Mouse (Mus musculus) thymus, adult 2 months (tissue): Measurements from ENCODE around the gene Rtn4r. TPM values are rescaled to one million over a fixed set of nuclear protein-coding genes. Genes with fewer than 3 reads are reported as not detected.
A peak's percentile ranks its signal among the peaks of the same experiment; 100 is the strongest.

ENCODE experiments used
- DNase-seq: peaks from one replicate; pipeline ENCODE4 v3.0.0; 2021
- H3K27ac ChIP-seq: fragments of 200-500 bp; 2 replicates; pipeline ENCODE4 v1.5.1; 2012; ENCODE audit warnings: low read length, control low read depth; ENCODE audit not compliant: control insufficient read depth, insufficient read depth
- H3K27me3 ChIP-seq: fragments of 200-500 bp; 2 replicates; pipeline ENCODE4 v1.6.1; 2012; ENCODE audit warnings: mild to moderate bottlenecking, low read length, moderate library complexity, mixed read lengths; ENCODE audit not compliant: control insufficient read depth, insufficient read depth
- H3K36me3 ChIP-seq: fragments of 200-500 bp; 2 replicates; pipeline ENCODE4 v1.6.1; 2012; ENCODE audit warnings: mild to moderate bottlenecking, low read length, moderate library complexity; ENCODE audit not compliant: control insufficient read depth, insufficient read depth
- H3K4me1 ChIP-seq: fragments of 200-500 bp; replicated peaks from 2 replicates; pipeline ENCODE4 v1.6.1; 2012; ENCODE audit warnings: low read length; ENCODE audit not compliant: control insufficient read depth, insufficient read depth
- H3K4me3 ChIP-seq: fragments of 200-500 bp; 2 replicates; pipeline ENCODE4 v1.5.1; 2012; ENCODE audit warnings: mild to moderate bottlenecking, low read length, control low read depth, moderate library complexity; ENCODE audit not compliant: control insufficient read depth, insufficient read depth
- CTCF ChIP-seq: fragments of 200-500 bp; IDR thresholded peaks from 2 replicates; pipeline ENCODE4 v1.5.1; 2012; ENCODE audit warnings: mild to moderate bottlenecking, control low read depth, low read length, moderate library complexity, borderline replicate concordance; ENCODE audit not compliant: control insufficient read depth, poor library complexity, insufficient read depth; ENCODE audit errors: extremely low read depth
- POLR2A ChIP-seq: fragments of 200-500 bp; IDR thresholded peaks from 2 replicates; pipeline ENCODE4 v1.6.1; 2012; ENCODE audit warnings: mild to moderate bottlenecking, low read length, control low read depth, moderate library complexity; ENCODE audit not compliant: control insufficient read depth, poor library complexity, insufficient read depth; ENCODE audit errors: extremely low read depth
- WGBS: fragments of 180-500 bp; shearing (Covaris S2); methylation state at CpG from one replicate; pipeline ENCODE4 v1.1.7; 2018; 5-methylcytosine and 5-hydroxymethylcytosine counted together
- polyA plus RNA-seq: library from polyadenylated mRNA; depleted of rRNA; stranded (reverse); fragments of >200 nt; gene quantifications from 2 replicates; pipeline ENCODE4 v1.2.3, GENCODE M21; 2012

Rtn4r gene
- polyA plus RNA-seq, 1 experiment, result 6.6 TPM

GRCm38 (mm10) chr16:18103808-18104207 lies 23.6 kb upstream of the Rtn4r start:
- no peaks in the 10 kb centered on the region for H3K36me3 ChIP-seq
- WGBS, result 73% methylated on average over 6 of the region's 6 CpGs
- no peaks in the 10 kb centered on the region for H3K4me1 ChIP-seq
- no peak overlapping the region for H3K27ac ChIP-seq
- H3K4me3 ChIP-seq, result no peak overlapping the region
- TF ChIP-seq CTCF (no peak), POLR2A (no peak)
- no peak for DNase-seq
- H3K27me3 ChIP-seq, result no peaks in the 10 kb centered on the region

- TF ChIP-seq POLR2A (no peak), CTCF (peak; percentile 68; the same call in 1 of the 2 replicates)
- Histone ChIP-seq H3K4me1 (no peaks in the 10 kb centered on the region; the same call in 1 of the 2 replicates), H3K4me3 (no peak overlapping the region), H3K27ac (no peak overlapping the region), H3K36me3 (no peaks in the 10 kb centered on the region), H3K27me3 (no peaks in the 10 kb centered on the region)
- peak; percentile 54 for DNase-seq
- 57% methylated on average over 5 of the region's 5 CpGs for WGBS
Observed at GRCm38 (mm10) chr16:18108221-18108966, 19.0 kb upstream of the Rtn4r start.

DNA sequence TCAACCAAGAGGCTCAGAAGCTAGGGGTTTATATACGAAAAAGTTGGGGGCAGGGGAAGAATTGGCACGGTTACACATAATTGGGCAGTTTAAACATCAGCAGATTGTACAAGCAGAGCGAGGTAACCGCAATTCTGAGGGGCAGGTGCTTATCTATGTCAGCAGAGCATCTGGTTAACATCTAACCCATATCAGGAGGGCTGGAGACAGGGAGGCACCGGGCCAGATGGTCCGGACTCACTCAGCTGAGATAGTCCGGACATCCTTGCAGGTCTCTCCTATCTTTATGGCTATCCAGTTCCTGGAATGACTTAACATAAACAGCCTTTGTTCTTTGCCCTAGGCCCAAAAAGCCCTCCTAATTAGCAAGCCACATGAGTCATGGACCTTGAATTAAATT lies 16.4 kb upstream of the Rtn4r start:
- Histone ChIP-seq H3K4me3 (no peak overlapping the region), H3K27me3 (no peaks in the 10 kb centered on the region), H3K4me1 (no peaks in the 10 kb centered on the region; the same call in 1 of the 2 replicates), H3K27ac (no peak overlapping the region), H3K36me3 (no peaks in the 10 kb centered on the region)
- TF ChIP-seq CTCF (no peak), POLR2A (no peak)
- no peak for DNase-seq
- 74% methylated on average over 7 of the region's 7 CpGs for WGBS

DNA sequence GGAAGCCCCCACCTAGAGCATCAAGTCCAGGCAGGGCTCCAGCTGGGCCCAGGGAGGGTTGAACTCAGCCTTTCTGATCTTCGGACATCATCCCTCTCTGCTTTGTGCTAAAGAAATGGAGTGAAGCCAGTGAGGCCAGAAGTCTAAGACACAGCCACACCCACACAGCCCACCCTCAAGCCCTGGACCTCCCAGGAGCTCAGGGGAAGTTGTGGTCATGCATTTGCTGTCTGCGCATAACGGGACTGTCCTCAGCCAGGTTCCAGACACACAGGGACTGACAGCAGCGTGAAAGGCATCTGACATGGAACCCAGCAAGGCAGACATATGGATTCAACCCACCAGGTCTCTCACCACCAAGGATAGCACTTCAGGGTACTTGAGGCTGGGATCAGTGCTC lies 11.0 kb upstream of the Rtn4r start:
- TF ChIP-seq CTCF (no peak), POLR2A (no peak)
- no peak overlapping the region for H3K4me3 ChIP-seq
- WGBS, result 68% methylated on average over 4 of the region's 4 CpGs
- no peaks in the 10 kb centered on the region; the same call in 1 of the 2 replicates for H3K4me1 ChIP-seq
- H3K36me3 ChIP-seq, result no peaks in the 10 kb centered on the region
- H3K27me3 ChIP-seq, result no peaks in the 10 kb centered on the region
- H3K27ac ChIP-seq, result no peak overlapping the region
- DNase-seq, result no peak

DNA sequence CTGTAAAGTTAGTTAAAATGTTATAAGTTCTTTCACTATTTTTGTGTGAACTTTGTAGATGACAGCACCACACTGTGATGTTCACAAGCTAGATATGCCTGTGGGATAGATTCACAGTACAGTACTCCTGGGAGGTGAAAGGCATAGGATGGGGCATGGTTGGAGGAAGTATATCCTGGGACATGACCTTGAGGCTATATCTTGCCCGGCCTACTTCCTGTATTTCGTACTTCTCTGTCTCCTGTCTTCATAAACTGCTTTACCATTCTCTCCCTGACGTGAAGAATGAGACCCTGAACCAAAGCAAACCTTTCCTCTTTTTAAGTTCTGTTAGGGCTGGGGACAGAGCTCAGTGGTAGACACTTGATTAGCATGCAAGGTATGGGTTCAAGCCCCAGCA lies 9.2 kb upstream of the Rtn4r start:
- H3K36me3 ChIP-seq, result no peaks in the 10 kb centered on the region
- no peak overlapping the region for H3K4me3 ChIP-seq
- no peaks in the 10 kb centered on the region for H3K27me3 ChIP-seq
- TF ChIP-seq POLR2A, result no peak
- no peak for TF ChIP-seq CTCF
- 56% methylated on average over 3 of the region's 3 CpGs for WGBS
- no peaks in the 10 kb centered on the region for H3K4me1 ChIP-seq
- H3K27ac ChIP-seq, result no peak overlapping the region
- DNase-seq, result no peak

DNA sequence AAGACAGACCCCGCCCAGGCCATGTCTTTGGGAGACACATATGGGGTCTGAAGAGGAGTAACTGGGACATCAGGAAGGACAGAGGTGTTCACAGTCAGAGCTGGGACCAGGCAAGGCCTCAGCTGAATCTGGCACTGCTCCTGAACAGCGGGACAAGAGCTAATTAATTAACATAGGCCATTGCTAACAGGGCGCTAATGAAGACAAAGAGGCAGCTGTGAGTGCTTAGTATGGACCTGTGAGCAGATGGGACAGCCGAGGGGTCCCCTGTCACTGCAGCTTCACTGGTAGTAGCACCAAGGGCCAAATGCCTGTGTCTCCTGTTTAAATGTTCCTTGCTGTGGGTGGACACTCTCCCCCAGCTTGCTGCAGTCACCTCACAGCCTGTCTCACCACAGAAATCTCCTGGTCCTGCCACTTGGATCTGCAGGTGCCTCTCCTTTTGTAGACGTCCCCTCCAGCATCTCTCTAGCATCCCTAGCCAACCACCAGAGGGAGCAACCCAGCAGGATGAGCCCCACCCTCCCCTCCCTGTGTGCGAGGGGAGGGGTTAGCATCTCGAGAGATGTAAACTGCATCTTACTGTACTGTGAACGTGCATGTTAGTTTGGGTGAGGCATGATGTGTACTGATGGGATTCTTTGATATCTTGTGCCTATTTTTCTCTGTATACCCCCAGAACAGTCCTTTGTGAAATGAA lies 8.3 kb upstream of the Rtn4r start:
- H3K4me3 ChIP-seq, result no peak overlapping the region
- no peaks in the 10 kb centered on the region for H3K36me3 ChIP-seq
- 53% methylated on average over 8 of the region's 8 CpGs for WGBS
- H3K4me1 ChIP-seq, result no peaks in the 10 kb centered on the region
- no peak overlapping the region for H3K27ac ChIP-seq
- DNase-seq, result peak; percentile 79
- H3K27me3 ChIP-seq, result no peaks in the 10 kb centered on the region
- no peak for TF ChIP-seq POLR2A
- peak; percentile 86; the same call in 1 of the 2 replicates for TF ChIP-seq CTCF

- no peak for TF ChIP-seq POLR2A
- no peak for TF ChIP-seq CTCF
- no peak overlapping the region for H3K4me3 ChIP-seq
- peaks cover 7% of the 10 kb centered on the region for H3K4me1 ChIP-seq
- no peak overlapping the region for H3K27ac ChIP-seq
- no peak for DNase-seq
- WGBS, result 94% methylated on average over 2 of the region's 2 CpGs
- H3K36me3 ChIP-seq, result no peaks in the 10 kb centered on the region
- H3K27me3 ChIP-seq, result peaks cover 2% of the 10 kb centered on the region; the same call in 1 of the 2 replicates
Observed at GRCm38 (mm10) chr16:18122740-18123139, 4.7 kb upstream of the Rtn4r start.
